Mouse (Mus musculus) G1E (cell line): Measurements from ENCODE around the gene Cuedc1.

Experiments
- CTCF ChIP-seq: IDR thresholded peaks from 2 replicates; pipeline ENCODE4 v1.5.1; 2012; ENCODE audit warnings: low read depth, low read length, inconsistent platforms, mixed read lengths
- GATA1 ChIP-seq: IDR thresholded peaks from 2 replicates; pipeline ENCODE4 v1.6.1; 2012; ENCODE audit warnings: borderline replicate concordance, low read length, inconsistent platforms, mixed read lengths
- GATA2 ChIP-seq: IDR thresholded peaks from 2 replicates; pipeline ENCODE4 v1.6.1; 2012; ENCODE audit warnings: low read depth, low read length, inconsistent platforms, borderline replicate concordance
- TAL1 ChIP-seq: conservative IDR thresholded peaks from 2 replicates; pipeline ENCODE4 v1.6.1; 2012; ENCODE audit warnings: low read depth, low read length, inconsistent platforms, mixed read lengths

GRCm38 (mm10) chr11:88186947-88187243 is 89.0 kb downstream of the Cuedc1 start:
- no peak for TF ChIP-seq GATA1
- no peak for TF ChIP-seq CTCF
- no peak for TF ChIP-seq TAL1
- no peak for TF ChIP-seq GATA2
